Mouse (Mus musculus) liver, embryonic 11.5 days (tissue): ENCODE data around the gene Ptov1. TPM values are rescaled to one million over a fixed set of nuclear protein-coding genes. Genes with fewer than 3 reads are reported as not detected.

Source experiments
- ATAC-seq: fragments of 200-750 bp; cut with Nextera tagmentation; replicated peaks from 2 replicates; pipeline ENCODE4 v1.8.0; 2017; ENCODE audit warnings: moderate number of reproducible peaks, mild to moderate bottlenecking, moderate TSS enrichment, moderate library complexity; ENCODE audit not compliant: low FRiP score
- DNase-seq: peaks from one replicate; pipeline ENCODE4 v3.0.0-alpha.2; 2017; ENCODE audit warnings: low spot score
- H3K27ac ChIP-seq: fragments of 300-500 bp; sonication (generic); 2 replicates; pipeline ENCODE4 v1.5.1; 2014; ENCODE audit warnings: mild to moderate bottlenecking, low read depth, low read length, control low read depth
- H3K27me3 ChIP-seq: fragments of 300-500 bp; sonication (generic); replicated peaks from 2 replicates; pipeline ENCODE4 v1.6.1; 2014; ENCODE audit warnings: low read length, mixed read lengths; ENCODE audit not compliant: control insufficient read depth, insufficient read depth
- H3K36me3 ChIP-seq: fragments of 300-500 bp; sonication (generic); 2 replicates; pipeline ENCODE4 v1.6.1; 2014; ENCODE audit warnings: mild to moderate bottlenecking, low read length, moderate library complexity, mixed read lengths; ENCODE audit not compliant: control insufficient read depth, insufficient read depth
- H3K4me1 ChIP-seq: fragments of 300-500 bp; sonication (generic); replicated peaks from 2 replicates; pipeline ENCODE4 v1.6.1; 2014; ENCODE audit warnings: low read length, mixed read lengths; ENCODE audit not compliant: control insufficient read depth, insufficient read depth
- H3K4me2 ChIP-seq: fragments of 300-500 bp; sonication (generic); 2 replicates; pipeline ENCODE4 v1.6.1; 2014; ENCODE audit warnings: mild to moderate bottlenecking, control low read depth, moderate library complexity
- H3K4me3 ChIP-seq: fragments of 300-500 bp; sonication (generic); 2 replicates; pipeline ENCODE4 v1.5.1; 2014; ENCODE audit warnings: low read depth, low read length, control low read depth
- H3K9ac ChIP-seq: fragments of 300-500 bp; sonication (generic); 2 replicates; pipeline ENCODE4 v1.6.1; 2014; ENCODE audit warnings: low read depth, low read length, control low read depth
- H3K9me3 ChIP-seq: fragments of 300-500 bp; sonication (generic); 2 replicates; pipeline ENCODE4 v1.6.1; 2016; ENCODE audit warnings: low read length, inconsistent platforms, mixed read lengths; ENCODE audit not compliant: control insufficient read depth
- WGBS: fragments of 180-500 bp; shearing (Covaris S2); extraction: QIAGEN DNeasy Blood & Tissue Kit; methylation state at CpG from one replicate; pipeline ENCODE4 v1.1.7; 2014; 5-methylcytosine and 5-hydroxymethylcytosine counted together
- polyA plus RNA-seq: library from polyadenylated mRNA; unstranded; fragments of >200 nt; fragmentation: Nextera tagmentation; extraction: Ambion mirVana; gene quantifications from 2 replicates; pipeline ENCODE4 v1.2.1, GENCODE M21; 2014

Gene Ptov1
- polyA plus RNA-seq, 1 experiment from 2014 or later = 162 TPM

DNA sequence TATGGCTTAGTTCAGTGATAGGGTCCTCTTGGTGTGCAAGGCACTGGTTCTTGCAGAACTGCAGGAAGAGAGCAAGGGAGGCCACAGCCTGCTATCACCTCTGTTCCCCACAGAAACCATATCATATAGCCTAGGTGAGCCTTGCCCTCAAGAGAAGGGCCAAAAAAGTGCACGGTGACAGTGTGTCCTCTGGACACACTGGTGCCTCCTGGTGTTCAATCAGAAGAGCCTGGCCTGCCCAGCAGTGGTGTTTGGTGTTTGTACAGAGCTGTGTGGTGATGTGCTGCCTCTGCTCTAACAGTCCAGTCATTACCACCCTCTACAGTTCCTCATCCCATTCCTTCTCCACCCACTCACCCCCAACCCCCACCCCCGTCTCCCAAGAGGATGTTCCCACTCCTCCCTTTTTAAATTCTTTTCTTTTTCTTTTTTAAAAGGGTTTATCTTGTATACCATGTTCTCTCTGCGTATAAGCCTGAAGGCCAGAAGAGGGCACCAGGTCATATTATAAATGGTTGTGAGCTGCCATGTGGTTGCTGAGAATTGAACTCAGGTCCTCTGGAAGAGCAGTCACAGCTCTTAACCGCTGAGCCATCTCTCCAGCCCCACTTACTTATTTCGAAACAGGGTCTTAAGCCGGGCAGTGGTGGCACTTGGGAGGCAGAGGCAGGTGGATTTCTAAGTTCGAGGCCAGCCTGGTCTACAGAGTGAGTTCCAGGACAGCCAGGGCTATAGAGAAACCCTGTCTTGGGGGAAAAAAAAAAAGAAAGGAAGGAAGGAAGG lies 47.7 kb downstream of the Ptov1 start:
- Histone ChIP-seq H3K36me3 (peaks cover 20% of the 10 kb centered on the region), H3K27ac (no peak overlapping the region), H3K4me3 (no peak overlapping the region), H3K9ac (no peak overlapping the region), H3K4me1 (peaks cover 67% of the 10 kb centered on the region), H3K4me2 (no peak overlapping the region; the same call in 1 of the 2 replicates), H3K27me3 (no peaks in the 10 kb centered on the region), H3K9me3 (no peaks in the 10 kb centered on the region)
- DNase-seq (peak; percentile 28), ATAC-seq (no peak)
- 70% methylated on average over 7 of the region's 7 CpGs for WGBS

- peaks cover 18% of the 10 kb centered on the region for H3K36me3 ChIP-seq
- no peak overlapping the region for H3K27ac ChIP-seq
- WGBS = 79% methylated on average over 3 of the region's 3 CpGs
- H3K4me3 ChIP-seq = no peak overlapping the region
- ATAC-seq (no peak), DNase-seq (no peak)
- H3K27me3 ChIP-seq = no peaks in the 10 kb centered on the region
- H3K4me2 ChIP-seq = peak overlapping the region; percentile 99
- H3K9ac ChIP-seq = peak overlapping the region; percentile 23; the same call in 1 of the 2 replicates
- no peaks in the 10 kb centered on the region for H3K9me3 ChIP-seq
- peaks cover 67% of the 10 kb centered on the region for H3K4me1 ChIP-seq
Measured at GRCm38 (mm10) chr7:44820525-44820924, 49.1 kb downstream of the Ptov1 start.

DNA sequence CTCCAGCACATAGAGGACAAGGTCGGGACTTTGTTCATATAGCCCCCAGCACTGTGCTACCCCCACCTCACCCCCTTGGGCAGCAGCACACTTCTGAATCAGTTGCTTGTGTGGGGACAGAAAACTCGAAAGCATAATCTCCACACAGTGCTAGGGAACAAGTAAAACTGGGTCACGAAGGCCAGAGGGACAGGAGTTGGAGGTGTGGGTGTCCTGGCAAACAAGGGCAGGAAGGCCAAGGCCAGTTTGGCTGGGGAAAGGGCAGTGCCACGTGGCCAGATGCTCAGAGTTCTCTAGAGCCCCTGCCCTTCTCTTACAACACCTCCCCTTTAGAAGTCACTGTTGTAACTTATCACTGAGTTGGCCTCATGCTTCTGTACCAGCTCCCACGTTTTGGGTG lies 49.7 kb downstream of the Ptov1 start:
- Histone ChIP-seq H3K27me3 (no peaks in the 10 kb centered on the region), H3K27ac (peak overlapping the region; percentile 2), H3K36me3 (peaks cover 14% of the 10 kb centered on the region; the same call in 1 of the 2 replicates), H3K4me3 (peak overlapping the region; percentile 88), H3K9me3 (no peaks in the 10 kb centered on the region), H3K9ac (peak overlapping the region; percentile 49), H3K4me1 (peaks cover 71% of the 10 kb centered on the region), H3K4me2 (peak overlapping the region; percentile 99)
- ATAC-seq = no peak
- WGBS = 57% methylated on average over 5 of the region's 5 CpGs
- DNase-seq = peak; percentile 27

- peak overlapping the region; percentile 99 for H3K4me2 ChIP-seq
- peak overlapping the region; percentile 49 for H3K9ac ChIP-seq
- H3K27ac ChIP-seq = peak overlapping the region; percentile 2
- H3K4me1 ChIP-seq = peaks cover 68% of the 10 kb centered on the region
- no peaks in the 10 kb centered on the region for H3K27me3 ChIP-seq
- peaks cover 11% of the 10 kb centered on the region; the same call in 1 of the 2 replicates for H3K36me3 ChIP-seq
- no peak for ATAC-seq
- DNase-seq = no peak
- WGBS = 83% methylated on average over 2 of the region's 2 CpGs
- H3K9me3 ChIP-seq = no peaks in the 10 kb centered on the region
- peak overlapping the region; percentile 88 for H3K4me3 ChIP-seq
Measured at GRCm38 (mm10) chr7:44819391-44819790, 50.2 kb downstream of the Ptov1 start.

DNA sequence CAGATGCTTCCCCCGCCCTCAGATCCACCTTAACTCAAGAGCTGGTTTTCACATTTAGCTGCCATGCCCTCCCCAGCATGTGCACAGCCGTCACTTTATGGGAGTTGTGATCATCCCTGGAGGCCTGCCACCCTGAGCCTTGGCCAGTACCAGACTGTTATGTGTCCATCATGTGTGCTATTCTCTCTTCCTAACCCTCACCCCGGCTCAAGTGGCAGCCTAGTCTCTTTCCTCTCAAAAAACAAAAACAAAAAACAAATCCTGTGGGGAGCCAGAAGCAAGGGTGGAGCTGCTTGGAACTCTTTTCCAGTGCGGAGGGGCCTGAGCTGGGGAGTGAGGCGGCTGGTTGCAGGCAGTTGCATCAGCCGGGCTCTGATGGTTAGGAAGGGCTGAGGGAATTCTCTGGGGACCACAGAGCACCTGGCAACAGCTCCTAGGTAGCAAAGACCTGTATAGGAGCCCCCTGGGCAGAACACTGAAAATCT lies 50.8 kb downstream of the Ptov1 start:
- H3K9ac ChIP-seq = peak overlapping the region; percentile 49
- WGBS = 45% methylated on average over 6 of the region's 6 CpGs
- peak; percentile 45 for DNase-seq

DNA sequence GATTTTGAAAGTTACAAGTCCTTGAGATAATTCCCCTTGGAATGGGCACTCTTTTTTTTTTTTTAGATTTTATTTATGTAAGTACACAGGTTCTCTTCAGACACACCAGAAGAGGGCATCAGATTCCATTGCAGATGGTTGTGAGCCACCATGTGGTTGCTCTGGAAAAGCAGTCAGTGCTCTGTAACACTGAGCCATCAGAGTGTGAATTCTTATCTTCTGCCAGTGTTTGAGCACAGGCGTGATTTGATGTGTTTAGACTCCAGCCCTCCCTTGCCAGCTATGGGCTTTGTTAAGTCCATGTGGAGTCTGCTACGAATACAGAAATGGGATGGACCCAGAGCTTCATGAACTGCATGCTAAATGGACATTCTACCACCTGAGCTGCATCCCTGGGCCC lies 51.4 kb downstream of the Ptov1 start:
- ATAC-seq (no peak), DNase-seq (peak; percentile 27)
- 37% methylated on average over 2 of the region's 2 CpGs for WGBS
- no peaks in the 10 kb centered on the region for H3K9me3 ChIP-seq
- H3K27ac ChIP-seq = peak overlapping the region; percentile 2
- H3K27me3 ChIP-seq = no peaks in the 10 kb centered on the region
- H3K4me1 ChIP-seq = peaks cover 58% of the 10 kb centered on the region
- peak overlapping the region; percentile 96; the same call in 1 of the 2 replicates for H3K9ac ChIP-seq
- H3K4me3 ChIP-seq = peak overlapping the region; percentile 88
- H3K36me3 ChIP-seq = peaks cover 15% of the 10 kb centered on the region
- H3K4me2 ChIP-seq = peak overlapping the region; percentile 99

More for the DNA sequence above, 50.8 kb downstream of the Ptov1 start:
- Histone ChIP-seq H3K4me3 (peak overlapping the region; percentile 88), H3K4me1 (peaks cover 64% of the 10 kb centered on the region), H3K9me3 (no peaks in the 10 kb centered on the region), H3K27me3 (no peaks in the 10 kb centered on the region), H3K36me3 (peaks cover 12% of the 10 kb centered on the region), H3K27ac (peak overlapping the region; percentile 2), H3K4me2 (peak overlapping the region; percentile 99)
- no peak for ATAC-seq

DNA sequence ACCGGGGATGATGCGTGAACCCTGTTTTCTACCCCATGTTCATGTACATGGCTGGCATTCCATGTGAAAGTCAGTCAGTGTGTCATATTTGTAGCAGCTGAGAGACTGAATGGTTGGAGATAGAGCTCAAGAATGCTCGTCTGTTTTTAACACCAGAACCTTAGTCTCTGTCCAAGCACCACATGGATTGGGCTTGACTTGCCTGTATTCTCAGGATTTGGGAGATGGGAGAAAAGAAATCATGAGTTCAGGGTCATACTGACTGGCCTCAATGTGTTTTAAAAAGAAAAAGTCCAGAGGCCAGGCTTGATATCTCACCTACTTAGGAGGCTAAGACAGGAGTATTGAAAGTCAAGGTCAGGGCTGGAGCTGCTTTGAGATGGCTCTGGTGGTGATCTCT lies 52.1 kb downstream of the Ptov1 start:
- Histone ChIP-seq H3K4me1 (peaks cover 51% of the 10 kb centered on the region), H3K36me3 (peaks cover 16% of the 10 kb centered on the region), H3K4me2 (peak overlapping the region; percentile 99), H3K27me3 (no peaks in the 10 kb centered on the region), H3K9ac (peak overlapping the region; percentile 96), H3K4me3 (peak overlapping the region; percentile 88), H3K9me3 (no peaks in the 10 kb centered on the region), H3K27ac (peak overlapping the region; percentile 97)
- DNase-seq = no peak
- 17% methylated on average over 3 of the region's 3 CpGs for WGBS
- no peak for ATAC-seq

DNA sequence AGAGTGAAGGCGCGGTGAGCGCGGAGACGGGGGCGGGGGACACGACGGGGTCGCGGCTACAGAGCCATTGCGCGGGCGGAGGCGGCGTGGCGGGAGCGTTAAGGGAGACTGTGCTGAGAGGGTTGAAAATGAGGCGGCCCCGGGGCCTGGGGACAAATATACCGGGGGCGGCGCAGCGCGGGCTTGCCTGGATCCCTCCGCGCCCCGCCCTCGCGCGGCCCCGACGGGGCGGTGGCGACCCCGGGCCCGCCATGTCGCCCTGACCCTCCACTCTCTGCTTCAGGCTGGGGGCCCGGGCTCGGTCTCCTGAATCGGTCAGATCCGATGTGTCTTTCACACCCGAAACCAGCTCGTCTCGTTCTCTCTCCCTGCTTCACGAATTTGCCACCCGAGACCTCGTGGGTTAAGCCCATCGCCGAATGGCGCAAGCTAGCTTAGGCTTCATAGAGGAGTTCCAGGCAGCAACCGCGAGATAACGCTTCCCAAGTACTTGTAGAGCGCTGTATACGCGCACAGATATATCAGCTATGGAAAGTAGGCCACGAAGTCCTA lies 53.0 kb downstream of the Ptov1 start, which contains the start of gene Atf5:
TSS of gene Atf5 (minus strand) at position 189 of the 552 bp plus-strand sequence.
- H3K4me3 ChIP-seq = peak within 1 kb of the TSS; percentile 88
- no peaks in the 10 kb centered on the region for H3K9me3 ChIP-seq
- peak within 1 kb of the TSS; percentile 99 for H3K4me2 ChIP-seq
- H3K36me3 ChIP-seq = peaks cover 19% of the 10 kb centered on the region
- peaks cover 46% of the 10 kb centered on the region for H3K4me1 ChIP-seq
- H3K27me3 ChIP-seq = no peaks in the 10 kb centered on the region
- DNase-seq (no peak), ATAC-seq (peak; percentile 24)
- H3K27ac ChIP-seq = peak within 1 kb of the TSS; percentile 97
- peak within 1 kb of the TSS; percentile 96 for H3K9ac ChIP-seq
- WGBS = under 1% methylated on average over 51 of the region's 57 CpGs
